Mouse (Mus musculus) thymus, postnatal 14 days (tissue): ENCODE measurements around the gene Borcs5.
"Not testable (repeated sequence)": the region's sequence is repeated elsewhere in the genome, so short reads cannot be mapped to it uniquely, and the experiment has no call there.

Experiments used
- DNase-seq: peaks from one replicate; pipeline ENCODE4 v3.0.0; 2021

Gene Borcs5

DNA sequence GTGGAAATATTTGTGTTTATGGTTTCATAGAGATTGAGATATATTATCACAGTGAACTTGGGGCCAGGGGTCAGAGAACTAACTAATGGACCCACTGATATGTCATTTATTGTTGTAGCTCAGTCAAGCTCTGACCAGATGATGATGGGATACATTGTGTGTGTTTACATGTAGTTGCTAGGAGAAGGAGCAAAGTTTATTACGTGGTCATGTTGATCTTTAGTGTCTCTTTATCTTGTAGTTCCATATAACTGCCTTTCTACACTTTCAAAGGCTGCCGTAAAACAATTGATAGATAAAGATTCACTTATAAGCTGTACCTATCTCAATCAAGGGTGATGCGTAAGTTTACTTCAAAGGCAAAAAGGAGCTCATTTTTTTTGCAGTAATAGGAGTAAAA, 38.7 kb downstream of the Borcs5 start:
- no peak for DNase-seq

DNA sequence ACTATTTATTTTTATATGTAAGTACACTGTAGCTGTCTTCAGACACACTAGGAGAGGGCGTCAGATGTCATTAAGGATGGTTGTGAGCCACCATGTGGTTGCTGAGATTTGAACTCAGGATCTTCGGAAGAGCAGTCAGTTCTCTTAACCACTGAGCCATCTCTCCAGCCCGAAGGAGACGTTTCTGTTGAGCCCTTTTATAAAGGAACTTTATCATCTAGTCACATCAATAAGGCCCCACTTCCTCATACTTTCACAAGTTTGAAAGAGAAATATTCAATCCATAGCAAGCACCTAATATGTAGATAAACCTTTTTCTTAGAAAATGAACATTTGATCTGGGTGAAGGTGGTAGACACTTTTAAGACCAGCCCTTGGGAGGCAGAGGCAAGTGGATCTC, 40.0 kb downstream of the Borcs5 start:
- DNase-seq, result not testable (repeated sequence)

DNA sequence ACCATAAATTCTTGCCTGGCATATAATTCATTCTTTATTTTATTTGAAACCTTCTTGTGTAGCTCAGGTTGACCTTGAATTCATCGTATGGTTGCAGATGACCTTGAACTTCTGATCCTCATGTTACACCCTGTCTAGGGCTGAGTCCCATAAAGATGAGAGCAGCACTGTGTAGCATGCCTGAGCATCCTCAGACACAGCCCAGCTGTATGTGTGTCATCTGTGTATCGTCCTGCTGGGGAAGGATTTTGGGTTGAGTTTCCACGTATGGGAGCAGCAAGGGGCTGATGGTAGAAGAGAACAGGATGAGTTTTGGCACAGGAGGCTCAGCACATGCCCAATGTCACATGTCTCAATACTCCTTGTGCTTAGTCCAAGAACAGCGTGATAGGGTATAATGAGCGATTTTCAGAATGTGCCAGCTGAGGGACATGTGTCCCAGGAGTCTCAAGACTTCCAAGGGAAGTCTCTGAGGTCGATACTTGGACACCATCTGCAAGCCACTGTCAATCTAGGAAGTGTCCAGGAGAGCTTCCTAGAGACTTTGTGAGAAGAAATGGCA, 45.1 kb downstream of the Borcs5 start:
- no peak for DNase-seq

DNA sequence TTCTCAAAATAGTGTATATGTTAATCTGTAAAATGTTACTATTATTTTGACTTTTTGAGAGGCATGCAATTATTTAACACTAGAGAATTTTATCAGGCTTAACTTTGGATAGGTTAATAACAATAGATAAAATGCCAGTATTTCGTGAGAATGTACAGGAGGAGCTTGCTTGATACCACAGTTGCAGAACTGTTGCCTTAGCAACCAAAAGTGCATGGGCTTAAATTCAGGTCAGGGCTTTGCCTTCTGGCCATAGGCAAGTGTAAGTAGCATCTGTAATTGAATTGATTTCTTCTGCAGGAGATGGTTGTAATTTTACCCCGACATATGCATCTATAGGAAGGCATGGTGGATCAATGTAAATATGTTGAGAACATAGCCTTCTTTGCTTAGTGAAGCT, 45.7 kb downstream of the Borcs5 start:
- DNase-seq, result no peak

DNA sequence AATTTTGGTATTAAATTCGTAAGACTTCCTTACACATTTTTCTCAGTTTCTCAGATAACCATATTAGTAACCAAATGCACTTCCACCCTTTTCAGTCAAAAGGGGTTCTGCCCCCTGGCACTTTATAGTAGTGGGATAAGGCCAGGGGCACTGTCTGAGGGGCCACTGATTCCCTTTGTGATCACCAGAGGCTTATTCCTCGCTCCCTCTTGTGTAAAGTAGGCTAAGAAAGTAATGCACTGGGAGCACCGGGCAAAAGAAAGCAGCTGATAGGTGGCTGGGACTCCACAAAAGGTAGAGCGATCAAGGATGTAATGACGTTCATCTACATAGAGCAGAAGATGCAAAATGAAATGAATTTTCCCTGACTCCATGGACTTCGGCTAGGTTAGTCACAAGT, 46.2 kb downstream of the Borcs5 start:
- no peak for DNase-seq

DNA sequence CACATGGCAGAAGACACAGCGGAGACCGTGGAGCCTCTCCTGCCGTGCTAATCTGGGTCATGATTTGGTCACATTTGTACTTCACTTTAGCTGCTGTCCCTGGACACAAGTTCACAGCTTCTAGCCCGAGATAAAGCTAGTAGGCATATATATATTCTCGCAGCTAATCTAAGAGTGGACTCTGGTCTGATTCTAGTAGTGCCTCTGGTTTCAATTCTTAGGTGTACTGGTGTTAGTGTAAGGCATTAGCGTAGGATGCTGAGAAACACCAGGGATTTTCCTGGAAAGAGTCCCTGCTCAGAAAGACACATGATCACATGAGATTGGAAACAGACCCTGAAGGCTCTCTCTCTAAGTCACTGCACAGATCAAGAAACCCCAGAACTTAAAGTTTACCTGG, 55.2 kb downstream of the Borcs5 start:
- DNase-seq, result no peak

DNA sequence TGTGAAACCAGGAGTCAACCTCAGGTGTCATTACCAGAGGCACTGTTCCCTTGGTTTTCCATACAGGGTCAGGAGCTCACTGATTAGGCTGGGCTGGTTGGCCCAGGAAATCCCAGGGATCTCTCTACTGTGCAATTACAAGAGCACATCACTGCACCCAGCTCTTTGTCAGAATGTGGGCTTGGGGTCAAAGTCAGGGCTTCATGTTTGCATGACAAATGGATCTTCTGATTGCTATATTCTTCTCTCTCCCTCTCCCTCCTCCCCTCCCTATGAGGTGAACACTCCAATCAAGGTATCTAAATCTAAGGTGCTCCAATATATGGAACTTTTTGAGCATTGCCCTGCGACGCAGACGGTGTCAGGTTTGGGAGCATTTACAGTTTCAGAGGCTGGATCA, 55.7 kb downstream of the Borcs5 start:
- DNase-seq, result no peak

DNA sequence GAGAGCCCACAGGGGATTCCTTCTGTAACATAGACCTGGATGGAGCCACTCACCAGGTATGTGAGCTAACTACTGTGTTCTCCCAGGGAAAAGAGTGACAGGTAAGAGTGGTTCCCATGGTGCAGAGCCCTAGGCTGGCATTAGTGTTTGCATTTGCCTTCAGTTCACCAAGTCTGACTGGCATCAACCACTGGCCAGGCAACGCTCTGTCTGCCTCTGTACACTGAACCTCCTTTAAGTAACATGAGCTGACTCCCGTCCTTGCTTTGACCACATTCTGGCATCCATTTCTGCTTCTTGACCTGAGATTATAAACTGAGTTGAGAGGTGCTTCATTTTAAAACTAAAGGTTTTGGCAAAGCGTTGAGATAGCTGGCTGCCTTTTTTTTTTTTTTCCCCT, 56.3 kb downstream of the Borcs5 start:
- DNase-seq, result no peak

DNA sequence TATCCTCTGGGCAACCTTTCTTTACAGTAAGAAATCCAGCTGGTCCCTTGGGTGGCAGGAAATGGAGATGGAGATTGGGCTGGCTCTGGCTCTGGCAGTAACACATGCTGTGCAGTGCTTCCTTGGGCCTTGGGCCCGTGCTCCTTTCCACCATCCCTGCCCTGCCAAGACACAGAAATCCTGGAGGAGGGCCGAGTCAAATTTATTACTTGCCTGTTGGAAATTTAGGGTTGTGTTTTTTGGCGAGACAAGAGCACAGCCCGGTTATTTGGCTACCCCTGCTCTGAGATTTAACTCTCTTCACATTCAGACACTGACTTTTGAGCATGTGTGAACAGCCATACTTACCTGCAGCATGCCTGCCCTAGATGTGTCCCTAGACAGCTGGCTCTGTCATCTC, 56.8 kb downstream of the Borcs5 start:
- no peak for DNase-seq

DNA sequence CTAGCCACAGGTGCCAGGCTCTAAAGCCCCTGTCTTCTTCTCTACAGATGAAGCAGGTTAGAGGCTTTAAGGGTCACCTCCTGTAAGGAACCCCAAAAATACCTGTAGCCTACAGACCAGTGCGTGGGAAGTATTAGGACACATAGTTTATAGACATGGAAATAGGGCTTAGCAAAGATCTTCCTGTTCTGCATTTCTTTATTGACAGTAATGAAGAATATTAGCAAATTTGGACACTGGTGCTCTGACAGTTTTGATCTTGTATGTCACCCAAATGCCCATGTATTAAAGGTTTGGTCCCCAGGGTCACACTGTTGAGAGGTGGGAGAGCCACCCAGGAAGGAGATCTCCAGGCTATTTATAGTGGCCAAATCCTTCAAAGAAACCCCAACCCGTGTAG, 57.2 kb downstream of the Borcs5 start:
- DNase-seq, result no peak

DNA sequence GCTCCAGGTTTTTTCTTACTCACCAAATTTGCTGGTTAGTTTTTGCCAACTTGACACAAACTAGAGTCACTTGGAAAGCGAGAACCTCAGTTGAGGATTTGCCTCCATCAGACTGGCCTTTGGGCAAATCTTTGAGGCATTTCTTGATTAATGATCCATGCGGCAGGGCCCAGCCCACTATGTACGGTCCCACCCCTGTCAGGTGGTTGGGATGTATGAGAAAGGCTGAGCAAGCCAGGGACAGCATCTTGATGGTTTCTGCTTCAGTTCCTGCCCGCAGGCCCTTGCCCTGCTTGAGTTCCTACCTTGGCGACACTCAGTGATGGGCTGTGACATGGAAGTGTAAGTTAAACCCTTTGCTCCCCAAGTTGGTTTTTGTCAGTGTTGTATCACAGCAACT, 58.9 kb downstream of the Borcs5 start:
- no peak for DNase-seq

DNA sequence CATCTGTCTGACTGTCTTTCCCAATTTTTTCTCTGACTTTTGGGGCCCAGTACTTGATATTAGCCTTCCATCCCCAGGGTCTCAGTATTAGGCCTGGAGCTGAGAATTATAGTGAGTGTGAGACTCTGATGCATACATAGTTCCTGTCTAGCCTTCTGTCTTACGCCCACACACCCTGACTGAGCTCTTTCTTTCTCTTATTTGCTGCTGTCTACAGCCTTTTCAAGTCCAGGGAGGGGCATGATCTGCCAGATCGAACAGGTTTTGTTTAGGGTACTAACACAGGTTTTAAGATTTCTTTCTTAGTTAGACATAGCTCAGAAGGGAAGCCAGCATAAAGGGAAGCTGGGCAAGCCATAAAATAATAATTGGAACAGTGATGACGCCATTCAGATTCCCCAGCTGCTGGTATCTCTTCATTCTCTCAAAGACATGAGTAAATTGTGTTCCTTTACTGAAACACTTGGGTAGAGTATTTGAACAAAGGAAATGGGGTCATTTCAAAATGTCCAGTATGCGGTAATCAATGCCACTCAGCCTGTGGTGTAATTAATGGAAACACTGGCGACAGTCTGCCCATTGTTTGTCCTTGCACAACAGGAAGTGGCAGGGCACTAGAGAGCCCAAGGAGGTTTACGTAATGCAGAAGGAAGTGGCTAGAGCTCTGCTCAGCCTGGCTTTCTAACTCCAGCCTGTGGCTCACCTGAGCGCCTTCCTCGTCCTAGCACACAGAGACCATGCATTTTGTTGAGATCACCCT, 61.3 kb downstream of the Borcs5 start:
- peak; percentile 38 for DNase-seq

DNA sequence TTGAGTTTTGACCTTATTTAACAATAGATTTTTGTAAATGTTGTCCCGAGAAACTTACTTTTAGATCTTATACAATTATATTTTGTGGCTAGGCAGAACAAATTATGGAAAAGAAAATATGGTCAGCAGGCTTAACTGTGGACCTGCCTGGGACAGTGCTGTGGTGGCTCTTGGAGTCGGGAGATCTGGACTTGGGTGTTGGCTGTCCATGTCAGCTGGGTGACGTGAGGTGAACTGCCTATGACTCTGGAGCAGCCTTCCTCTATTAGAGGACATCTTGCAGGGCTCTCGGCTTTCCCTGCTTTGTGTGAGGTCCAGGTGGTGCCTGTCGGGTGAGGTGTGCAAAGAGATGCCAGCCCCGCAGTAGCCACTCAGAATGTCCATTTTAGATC, 61.9 kb downstream of the Borcs5 start:
- DNase-seq, result no peak

DNA sequence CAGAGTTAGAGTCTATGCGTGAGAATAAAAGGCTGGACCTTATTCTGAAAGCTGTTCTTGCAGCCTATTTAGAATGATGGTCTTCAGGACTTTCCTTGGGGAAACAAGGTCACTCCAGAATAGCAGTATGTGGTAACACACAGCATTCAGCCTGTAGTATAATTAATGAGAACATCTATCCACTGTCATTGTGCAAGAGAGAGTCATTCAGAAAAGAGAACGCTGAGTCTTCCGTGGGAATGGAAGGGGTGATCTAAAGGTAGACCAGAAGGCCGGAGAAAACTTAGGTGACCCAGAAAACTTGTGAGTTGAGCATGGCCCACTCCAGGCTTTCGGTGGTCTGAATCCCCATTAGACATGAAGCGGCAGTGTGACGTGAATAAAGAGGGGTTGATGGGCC, 62.9 kb downstream of the Borcs5 start:
- no peak for DNase-seq

DNA sequence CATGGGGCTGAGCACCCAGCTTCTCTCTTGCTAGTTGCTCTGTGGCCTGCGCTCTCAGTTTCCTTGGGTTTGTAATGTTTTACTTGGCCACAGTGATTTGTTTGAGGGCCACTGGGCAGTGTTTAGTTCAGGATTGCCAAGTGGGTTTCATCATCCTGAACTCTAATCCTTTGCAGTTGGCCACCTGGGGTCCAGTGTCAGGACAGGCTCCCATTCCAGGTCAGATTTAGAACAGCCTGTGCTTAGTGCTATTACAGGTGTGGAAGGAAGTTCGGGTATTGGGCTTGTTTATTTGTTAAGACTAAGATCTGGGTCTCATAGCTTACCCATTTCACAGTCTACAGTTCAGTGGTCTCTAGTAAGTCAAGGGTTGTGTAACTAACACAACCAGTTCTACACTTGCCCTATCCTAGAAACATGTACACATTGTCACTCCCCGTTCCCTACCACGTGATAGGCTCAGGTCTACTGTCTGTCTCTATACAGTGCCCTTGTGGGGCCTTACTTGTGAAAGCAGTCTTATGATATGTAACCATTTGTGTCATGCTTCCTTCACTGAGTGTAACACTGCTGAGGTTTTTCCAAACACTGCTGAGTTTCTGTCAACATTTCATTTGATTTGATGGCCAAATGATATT, 63.9 kb downstream of the Borcs5 start:
- DNase-seq, result no peak

DNA sequence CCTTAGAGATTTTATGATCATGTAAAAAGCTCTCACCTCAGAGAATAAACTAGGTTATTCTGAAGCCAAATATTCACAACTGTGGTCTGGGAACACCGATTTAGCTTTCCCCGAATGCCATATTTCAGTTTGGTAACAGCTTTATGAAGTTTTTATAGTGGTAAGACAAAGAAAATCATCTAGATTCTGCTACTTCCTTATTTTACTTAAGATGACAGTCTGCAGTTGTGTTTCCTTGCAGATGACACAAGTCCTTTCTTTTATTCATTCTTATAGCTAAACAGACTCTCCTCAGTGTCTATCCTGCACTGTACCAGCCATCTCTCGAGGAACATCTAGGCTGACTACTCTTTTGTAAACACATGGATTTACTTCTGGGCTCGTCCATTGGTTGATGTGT, 67.2 kb downstream of the Borcs5 start:
- no peak for DNase-seq

DNA sequence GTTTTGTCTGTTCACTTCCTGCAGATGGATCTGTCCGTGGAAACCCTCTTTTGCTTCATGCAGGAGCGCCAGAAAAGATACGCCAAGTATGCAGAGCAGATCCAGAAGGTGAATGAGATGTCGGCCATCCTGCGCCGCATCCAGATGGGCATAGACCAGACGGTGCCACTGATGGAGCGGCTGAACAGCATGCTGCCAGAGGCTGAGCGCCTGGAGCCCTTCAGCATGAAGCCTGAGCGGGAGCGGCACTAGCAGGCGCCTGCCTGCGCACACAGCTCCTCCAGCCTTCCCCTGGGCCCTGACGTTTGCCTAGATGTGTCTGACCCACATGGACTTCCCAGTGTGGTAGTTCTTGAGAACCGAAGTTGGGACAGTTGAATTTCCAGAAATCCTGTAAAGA, 70.7 kb downstream of the Borcs5 start:
- no peak for DNase-seq

DNA sequence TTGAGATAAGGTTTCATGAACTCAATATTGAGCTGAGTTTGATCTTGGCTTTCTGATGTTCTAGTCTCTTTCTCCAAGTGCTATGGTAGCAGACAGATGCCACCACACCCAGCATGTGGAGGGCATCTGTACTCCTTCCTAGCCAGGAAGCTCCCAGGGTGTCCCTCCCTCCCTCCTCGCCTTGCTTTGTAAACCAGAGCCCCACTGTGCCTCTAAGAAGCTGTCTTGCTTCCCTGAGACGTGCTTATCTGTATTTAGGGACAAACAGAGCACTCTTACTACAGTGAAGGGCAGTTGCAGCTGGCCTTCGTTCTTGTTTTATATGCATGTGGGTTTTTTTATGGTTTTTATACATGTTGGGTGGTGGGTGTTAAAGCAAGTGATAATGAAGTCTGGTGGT, 74.0 kb downstream of the Borcs5 start:
- no peak for DNase-seq

DNA sequence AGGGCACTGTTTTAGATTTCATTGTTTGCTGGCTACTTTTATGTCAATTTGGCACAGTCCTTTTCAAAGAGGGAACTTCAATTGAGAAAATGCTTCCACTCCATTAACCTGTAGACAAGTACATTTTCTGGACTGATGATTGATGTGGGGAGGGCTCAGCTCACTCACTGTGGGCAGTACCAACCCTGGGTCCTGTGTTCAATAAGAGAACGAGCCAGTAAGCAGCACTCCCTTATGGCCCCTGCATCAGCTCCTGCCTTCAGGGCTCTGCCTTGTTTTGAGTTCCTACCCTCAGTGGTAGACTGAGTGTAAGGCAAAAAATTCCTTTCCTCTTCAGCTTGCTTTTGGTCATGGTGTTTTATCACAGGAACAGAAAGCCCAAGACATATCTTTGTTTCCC, 74.6 kb downstream of the Borcs5 start:
- no peak for DNase-seq

DNA sequence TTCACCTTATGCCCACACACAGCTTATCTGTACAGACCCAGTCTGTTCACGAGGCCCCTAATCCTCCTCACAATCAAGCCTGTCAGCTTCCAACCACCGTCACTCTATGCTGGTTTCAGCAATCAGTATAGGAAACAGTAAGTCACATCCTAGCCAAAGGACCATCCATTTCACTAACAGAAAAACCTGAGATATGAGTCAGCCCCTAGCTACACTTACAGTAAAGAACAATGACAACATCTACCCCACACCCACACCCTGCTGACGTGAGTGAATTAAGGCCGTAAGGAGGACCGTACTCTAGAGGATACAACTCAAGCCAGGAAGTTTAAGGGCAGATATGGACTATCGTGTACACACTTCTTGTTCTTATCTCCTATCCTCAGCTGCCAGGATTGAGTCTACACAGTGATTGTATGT, 76.9 kb downstream of the Borcs5 start:
- no peak for DNase-seq

DNA sequence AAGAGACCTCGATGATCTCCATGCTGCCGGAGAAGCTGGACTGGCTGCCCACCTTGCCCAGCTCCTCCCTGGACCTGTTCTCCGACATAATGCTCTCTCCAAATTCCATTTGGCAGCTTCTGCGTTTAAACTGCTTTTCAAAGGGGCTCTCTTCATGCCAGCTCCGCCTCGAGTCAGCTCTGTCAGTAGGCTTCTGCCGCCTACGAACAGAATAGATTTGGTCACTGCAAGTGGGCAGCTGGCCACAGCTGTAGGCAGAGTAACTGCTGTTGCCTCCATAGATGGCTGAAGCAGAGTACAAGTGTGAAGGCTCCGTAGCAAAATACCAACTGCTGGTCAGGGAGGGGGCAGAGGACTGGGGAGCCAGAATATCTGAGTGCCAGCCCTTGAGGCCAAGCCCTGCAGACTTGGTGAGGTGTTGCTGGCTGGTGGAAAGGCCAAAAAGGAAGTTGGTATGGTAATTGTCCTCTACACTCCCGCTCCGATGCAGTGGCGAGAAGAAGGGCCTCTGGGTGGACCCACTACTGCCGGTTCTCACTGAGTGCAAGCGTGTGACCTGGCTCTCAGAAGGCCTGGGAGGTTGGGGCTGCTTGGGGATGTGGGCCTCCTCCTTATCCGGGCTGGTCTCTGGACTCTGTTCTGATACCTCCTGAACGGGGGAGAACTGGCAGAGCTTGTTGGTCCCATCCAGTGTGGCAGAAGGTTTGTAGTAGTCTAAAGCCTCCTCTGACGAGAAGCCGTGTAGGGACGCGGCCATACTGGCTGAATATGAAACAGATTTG, 78.8 kb downstream of the Borcs5 start:
- DNase-seq, result no peak

DNA sequence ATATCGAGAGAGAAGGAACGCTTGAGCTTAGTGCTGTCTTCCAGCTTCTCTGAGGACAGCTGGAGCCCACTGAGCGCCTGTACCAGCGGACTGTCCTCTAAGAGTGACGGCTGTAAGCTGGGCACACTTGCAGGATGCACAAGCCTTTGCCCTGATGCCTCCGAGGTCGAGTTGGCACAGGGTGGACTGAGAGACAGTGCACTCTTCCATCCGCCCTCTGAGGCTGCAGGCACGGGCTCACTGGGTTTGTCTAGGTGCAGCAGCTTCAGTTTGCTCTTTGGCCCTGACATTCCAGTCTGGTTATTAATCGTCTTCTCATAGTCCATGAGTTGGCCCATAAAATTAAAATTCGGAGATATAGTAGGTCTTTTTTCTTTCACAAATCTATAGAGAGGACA, 79.4 kb downstream of the Borcs5 start:
- no peak for DNase-seq

DNA sequence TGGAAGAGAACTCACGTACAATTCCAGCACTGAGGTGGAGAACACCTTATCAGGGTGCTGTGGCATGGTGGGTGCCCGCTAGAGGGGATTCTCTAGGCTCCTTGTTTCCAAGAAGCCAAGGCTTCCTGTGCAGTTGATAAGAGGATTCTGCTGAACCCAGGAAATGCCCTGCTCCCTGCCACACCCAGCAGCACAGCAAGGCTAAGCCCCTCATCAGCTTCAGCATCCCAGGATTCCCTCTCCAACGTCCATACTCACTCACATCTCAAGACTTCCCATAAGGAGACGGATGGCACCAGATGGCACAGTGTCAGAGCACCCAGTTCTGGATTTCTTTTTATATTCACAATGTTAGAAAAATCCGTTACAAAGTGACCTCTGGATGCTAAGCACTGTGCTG, 79.8 kb downstream of the Borcs5 start:
- DNase-seq, result no peak

DNA sequence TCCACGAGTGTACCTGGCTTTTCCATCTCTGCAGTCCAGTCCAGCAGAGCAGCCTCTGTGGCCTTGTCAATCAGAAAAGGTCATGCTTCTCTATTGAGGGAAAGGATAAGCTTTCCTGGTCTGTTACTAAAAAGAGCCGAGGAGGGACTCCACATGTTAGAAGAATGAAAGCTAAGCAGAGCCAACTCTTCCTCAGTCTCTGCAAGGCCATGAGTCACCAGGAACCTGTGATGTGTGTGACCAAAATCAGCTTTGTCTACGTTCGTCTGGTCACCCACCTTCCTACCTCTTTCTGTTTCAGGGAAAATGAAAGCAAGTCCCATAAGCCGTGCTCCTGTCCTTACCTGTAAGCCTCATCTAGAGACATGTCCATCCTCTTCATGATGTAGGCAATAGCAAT, 80.8 kb downstream of the Borcs5 start:
- DNase-seq, result no peak
